ENCODE assay signal across 8 mouse cellular contexts in genomic region chr11:78959841-78960520, GRCm38 (mm10). TPM values are rescaled to one million over a fixed set of nuclear protein-coding genes. Genes with fewer than 3 reads are reported as not detected.
DNase-seq lines count a peak whose midpoint lies in the region; ATAC-seq lines count a peak whose summit lies in the region.
"Had no signal": no experiment of that assay in that cellular context is flagged by ENCODE, and none has a peak within 500 bp of the region (broad histone marks: within the 10 kb centered on the region; RNA-seq: fewer than 3 reads in every experiment).

No protein-coding gene starts in this region.

- no peak overlapping the region for H3K9ac ChIP-seq in hindbrain, embryonic 11.5 days (ENCODE audit: low read depth, low read length)
- H3K9ac ChIP-seq in hindbrain, embryonic 16.5 days (ENCODE audit: low read depth, low read length) = no peak overlapping the region
- H3K9ac ChIP-seq: neural tube, embryonic 12.5 days had no signal

- ATAC-seq in hindbrain, embryonic 11.5 days (ENCODE audit: low FRiP score) = no peak
- no peak for ATAC-seq in hindbrain, embryonic 16.5 days
- ATAC-seq in megakaryocyte progenitor cell, adult 5-6 weeks (replicated peaks; ENCODE audit: poor library complexity) = peak; percentile 36; the same call in 1 of the 2 replicates

- WGBS in hindbrain, embryonic 11.5 days = 70% methylated on average over 5 of the region's 5 CpGs
- 76% methylated on average over 5 of the region's 5 CpGs for WGBS in hindbrain, embryonic 16.5 days

- no peaks in the 10 kb centered on the region for H3K4me1 ChIP-seq in hindbrain, embryonic 11.5 days (replicated peaks; ENCODE audit: control insufficient read depth, insufficient read depth, low read length)
- no peaks in the 10 kb centered on the region for H3K4me1 ChIP-seq in hindbrain, embryonic 16.5 days (ENCODE audit: control insufficient read depth, insufficient read depth, low read depth, low read length)
- H3K4me1 ChIP-seq: neural tube, embryonic 12.5 days had no signal

- peak; percentile 27 for DNase-seq in hindbrain, embryonic 11.5 days (ENCODE audit: low spot score)
- DNase-seq in retina, embryonic 14.5 days (ENCODE audit: low spot score) = peak; percentile 34
- no peak for DNase-seq in retina, postnatal 1 day
- peak; percentile 47 for DNase-seq in adipocyte (ENCODE audit: low spot score)
- no peak for DNase-seq in layer of hippocampus, adult 11-12 months (ENCODE audit: low spot score)

- no peaks in the 10 kb centered on the region for H3K36me3 ChIP-seq in hindbrain, embryonic 11.5 days (ENCODE audit: control insufficient read depth, insufficient read depth, low read length)
- no peaks in the 10 kb centered on the region for H3K36me3 ChIP-seq in hindbrain, embryonic 16.5 days (ENCODE audit: control insufficient read depth, insufficient read depth, low read length)
- H3K36me3 ChIP-seq: neural tube, embryonic 12.5 days had no signal

- H3K27ac ChIP-seq in hindbrain, embryonic 11.5 days (ENCODE audit: low read depth, low read length) = no peak overlapping the region
- no peak overlapping the region for H3K27ac ChIP-seq in hindbrain, embryonic 16.5 days (ENCODE audit: low read depth, low read length)
- H3K27ac ChIP-seq: neural tube, embryonic 12.5 days had no signal

- no peaks in the 10 kb centered on the region for H3K9me3 ChIP-seq in hindbrain, embryonic 11.5 days (ENCODE audit: control insufficient read depth, low read length)
- no peaks in the 10 kb centered on the region for H3K9me3 ChIP-seq in hindbrain, embryonic 16.5 days (ENCODE audit: control insufficient read depth, low read length)
- H3K9me3 ChIP-seq: neural tube, embryonic 12.5 days had no signal

- no peak overlapping the region for H3K4me3 ChIP-seq in hindbrain, embryonic 11.5 days (ENCODE audit: low read depth, low read length)
- no peak overlapping the region for H3K4me3 ChIP-seq in hindbrain, embryonic 16.5 days (ENCODE audit: low read length)
- H3K4me3 ChIP-seq: neural tube, embryonic 12.5 days had no signal

- H3K27me3 ChIP-seq in hindbrain, embryonic 11.5 days (ENCODE audit: control insufficient read depth, insufficient read depth, low read length) = no peaks in the 10 kb centered on the region
- H3K27me3 ChIP-seq in hindbrain, embryonic 16.5 days (replicated peaks; ENCODE audit: control insufficient read depth, insufficient read depth, low read length) = no peaks in the 10 kb centered on the region

- no peak overlapping the region for H3K4me2 ChIP-seq in hindbrain, embryonic 11.5 days (replicated peaks; ENCODE audit: low read depth, low read length)
- H3K4me2 ChIP-seq in hindbrain, embryonic 16.5 days (ENCODE audit: low read length) = no peak overlapping the region
- H3K4me2 ChIP-seq: neural tube, embryonic 12.5 days had no signal

RNA-seq across cellular contexts. Expression of gene Lgals9, which starts 24.8 kb away (rescaled TPM):
- 6.8 and 7.7 TPM in 2 replicates for polyA plus RNA-seq in hindbrain, embryonic 11.5 days (2014; fragmentation: Nextera tagmentation; extraction: Ambion mirVana)
- 14.7 and 18.3 TPM in 2 replicates for polyA plus RNA-seq in hindbrain, embryonic 16.5 days (2015; fragmentation: Nextera tagmentation; extraction: Ambion mirVana)
- 374 and 478 TPM in 2 replicates for total RNA-seq in megakaryocyte progenitor cell, adult 5-6 weeks (2015)
- 73.6 and 82.8 TPM in 2 replicates for total RNA-seq in megakaryocyte progenitor cell, adult 5-6 weeks (2017)

RNA-seq across cellular contexts. Expression of gene Nos2, which starts 39.4 kb away (rescaled TPM):
- 0.42 and 0.80 TPM in 2 replicates for polyA plus RNA-seq in hindbrain, embryonic 11.5 days (2014; fragmentation: Nextera tagmentation; extraction: Ambion mirVana)
- 0.96 and 1.2 TPM in 2 replicates for polyA plus RNA-seq in hindbrain, embryonic 16.5 days (2015; fragmentation: Nextera tagmentation; extraction: Ambion mirVana)
- total RNA-seq in megakaryocyte progenitor cell, adult 5-6 weeks (2015) = not detected in 2 replicates
- not detected in 2 replicates for total RNA-seq in megakaryocyte progenitor cell, adult 5-6 weeks (2017)

Comparison
In these comparisons a context has a peak if more than half of its experiments do, and no peak if none do; other contexts are left out.
1. DNase-seq: peak in hindbrain, embryonic 11.5 days (single experiment), retina, embryonic 14.5 days (single experiment) and adipocyte (single experiment); none in retina, postnatal 1 day (single experiment) and layer of hippocampus, adult 11-12 months (single experiment).